Mouse (Mus musculus): ENCODE results near the gene Olfr1251.
"Not testable (repeated sequence)": the region's sequence is repeated elsewhere in the genome, so short reads cannot be mapped to it uniquely, and the experiment has no call there.

The Olfr1251 gene

DNA sequence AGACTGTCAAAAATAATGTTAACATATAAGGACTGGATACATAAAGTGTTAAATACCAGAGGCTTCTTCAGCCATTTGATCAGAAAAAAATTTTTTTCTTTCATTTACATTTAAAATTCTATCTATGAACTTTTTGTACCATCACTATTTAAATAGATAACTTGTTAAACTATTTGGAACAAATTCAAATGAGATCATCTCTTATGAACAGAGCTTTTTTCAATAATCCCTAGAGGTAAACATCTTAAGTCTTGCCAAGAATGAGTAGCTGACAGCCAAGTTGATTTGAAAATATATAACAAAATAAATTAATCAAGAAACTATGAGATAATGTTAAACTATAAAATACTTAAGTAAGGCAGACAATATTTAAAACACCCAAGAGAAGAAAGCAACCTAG lies at the start of gene Olfr1251:
Olfr1251 (minus strand) TSS at position 101 of the 400 bp plus-strand sequence.
- no peak for DNase-seq (ENCODE audit: low spot score)

DNA sequence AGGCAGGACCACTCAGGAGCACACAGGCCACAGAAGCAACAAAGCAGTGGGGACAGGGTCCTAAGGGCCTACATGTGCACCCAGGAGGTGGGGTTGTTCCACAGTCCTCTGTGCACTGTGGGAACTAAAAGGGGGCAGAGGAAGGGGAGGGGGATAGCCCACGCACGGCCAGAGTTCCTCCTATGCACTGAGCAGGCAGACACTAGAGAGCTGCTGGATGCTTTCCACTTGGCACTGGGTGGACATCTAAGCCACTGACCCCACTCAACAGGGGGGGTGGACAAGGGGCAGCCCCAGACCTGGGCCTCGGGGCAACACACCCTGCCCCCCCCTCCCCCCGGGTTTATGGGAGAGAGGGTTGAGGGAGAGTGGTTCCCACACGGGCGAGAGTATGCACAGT lies 20.2 kb upstream of the Olfr1251 start:
- DNase-seq (ENCODE audit: low spot score), result no peak

DNA sequence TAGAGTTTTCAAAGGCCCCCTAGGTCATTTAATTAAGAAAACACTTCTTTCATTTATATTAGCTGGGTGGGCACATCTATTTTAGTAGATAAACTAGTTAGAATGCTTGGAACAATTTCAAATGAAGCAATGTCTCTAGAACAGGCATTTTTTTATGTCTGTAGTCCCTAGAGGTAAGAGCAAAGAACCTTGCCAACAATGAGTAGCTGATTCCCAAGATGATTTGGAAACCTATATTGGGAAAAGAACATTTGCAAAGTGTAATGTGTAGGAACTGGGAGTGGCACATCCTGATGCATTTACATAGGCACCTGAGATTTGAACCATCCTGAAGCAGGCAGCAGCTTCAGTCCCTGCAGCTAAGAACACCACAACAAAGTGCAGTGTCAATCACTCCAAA lies 10.4 kb downstream of the Olfr1251 start, which contains the start of gene Olfr1250:
Olfr1250 (minus strand) TSS at position 101 of the 400 bp plus-strand sequence.
- DNase-seq (ENCODE audit: low spot score), result no peak

DNA sequence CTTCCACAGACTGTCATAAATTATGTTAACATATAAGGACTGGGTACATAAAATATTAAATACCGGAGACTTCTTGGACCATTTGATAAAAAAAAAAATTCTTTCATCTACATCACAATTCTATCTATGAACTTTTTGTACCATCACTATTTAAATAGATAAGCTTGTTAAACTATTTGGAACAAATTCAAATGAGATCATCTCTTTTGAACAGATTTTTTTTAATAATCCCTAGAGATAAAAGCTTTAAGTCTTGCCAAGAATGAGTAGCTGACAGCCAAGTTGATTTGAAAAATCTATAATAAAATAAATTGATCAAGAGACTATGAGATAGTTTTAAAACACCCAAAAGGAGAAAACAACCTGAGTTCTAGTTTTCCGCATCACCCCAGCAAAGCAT lies 36.9 kb downstream of the Olfr1251 start, which contains the start of gene Olfr1249:
Olfr1249 (minus strand) TSS at position 101 of the 400 bp plus-strand sequence.
- DNase-seq (ENCODE audit: low spot score), result no peak

- not testable (repeated sequence) for DNase-seq (ENCODE audit: low spot score)
These were observed 53.6 kb downstream of the Olfr1251 start, which contains the start of gene Olfr1248 for GRCm38 (mm10) chr2:89618145-89618544. Gene Olfr1248, minus strand, starts transcription at chr2:89618245.
